Mouse (Mus musculus): ENCODE results near the gene Tnfrsf9. TPM values are rescaled to one million over a fixed set of nuclear protein-coding genes. Genes with fewer than 3 reads are reported as not detected.

Tnfrsf9 gene
- total and polyA plus RNA-seq, 3 experiments: 0.14 TPM; not detected in 2

- H3K4me3 ChIP-seq (ENCODE audit: control insufficient read depth in 1 of 2, insufficient read depth in 1 of 2, low read depth in 2 of 2, low read length in 2 of 2): no peak overlapping the region
- no peaks in the 10 kb centered on the region for H3K4me1 ChIP-seq (ENCODE audit: control insufficient read depth in 1 of 2, insufficient read depth in 2 of 2, low read length in 2 of 2)
- no peak overlapping the region for H3K9ac ChIP-seq (ENCODE audit: control insufficient read depth, low read depth, low read length, poor library complexity, severe bottlenecking)
- H3K36me3 ChIP-seq (ENCODE audit: control insufficient read depth in 1 of 2, insufficient read depth in 2 of 2, low read length in 2 of 2): no peaks in the 10 kb centered on the region
- TF ChIP-seq CHD1 (IDR thresholded peaks at IDR 0.05; ENCODE audit: low read depth, low read length) (no peak), MAX (IDR thresholded peaks at IDR 0.05; ENCODE audit: low read length) (no peak), JUND (IDR thresholded peaks at IDR 0.05; ENCODE audit: low read depth, low read length) (no peak), UBTF (IDR thresholded peaks at IDR 0.05; ENCODE audit: borderline replicate concordance, insufficient read depth, low read depth, low read length) (no peak), MEF2A (IDR thresholded peaks at IDR 0.05; ENCODE audit: extremely low read depth, insufficient replicate concordance, low read depth, low read length, poor library complexity, severe bottlenecking) (no peak), ELF1 (IDR thresholded peaks at IDR 0.05; ENCODE audit: low read depth, low read length) (no peak), TAL1 (IDR thresholded peaks at IDR 0.05; ENCODE audit: low read length) (no peak), RCOR1 (IDR thresholded peaks at IDR 0.05; ENCODE audit: low read depth, low read length) (no peak), RAD21 (IDR thresholded peaks at IDR 0.05; ENCODE audit: low read depth, low read length) (no peak), USF2 (IDR thresholded peaks at IDR 0.05; ENCODE audit: borderline replicate concordance in 1 of 2, insufficient read depth in 1 of 2, low read depth in 1 of 2, low read length in 2 of 2) (no peak), ZC3H11A (IDR thresholded peaks at IDR 0.05; ENCODE audit: low read depth, low read length) (no peak), ZKSCAN1 (IDR thresholded peaks at IDR 0.05; ENCODE audit: low read depth, low read length) (no peak), USF1 (IDR thresholded peaks at IDR 0.05; ENCODE audit: low read depth, low read length) (no peak), CTCF (IDR thresholded peaks at IDR 0.05 in 2 of 3, conservative IDR thresholded peaks at IDR 0.05 in 1 of 3; ENCODE audit: control insufficient read depth in 1 of 3, insufficient read depth in 1 of 3, low read depth in 2 of 3, low read length in 3 of 3, poor library complexity in 1 of 3, severe bottlenecking in 1 of 3) (no peak), HCFC1 (IDR thresholded peaks at IDR 0.05; ENCODE audit: low read depth, low read length) (no peak), MAFK (IDR thresholded peaks at IDR 0.05; ENCODE audit: borderline replicate concordance, low read depth, low read length) (no peak)
- H3K79me2 ChIP-seq (ENCODE audit: control insufficient read depth, insufficient read depth, low read length, poor library complexity): no peaks in the 10 kb centered on the region
- no peaks in the 10 kb centered on the region for H3K27me3 ChIP-seq (ENCODE audit: control insufficient read depth in 1 of 2, insufficient read depth in 2 of 2, low read length in 2 of 2)
- no peaks in the 10 kb centered on the region for H3K9me3 ChIP-seq (replicated peaks; ENCODE audit: insufficient read depth, low read length)
- no peak overlapping the region for H3K27ac ChIP-seq (ENCODE audit: control insufficient read depth, low read depth, low read length)
- DNase-seq (ENCODE audit: low read depth, low spot score): no peak
Measured at GRCm38 (mm10) chr4:150866069-150866468, 48.3 kb upstream of the Tnfrsf9 start.

- no peaks in the 10 kb centered on the region for H3K27me3 ChIP-seq (ENCODE audit: control insufficient read depth in 1 of 2, insufficient read depth in 2 of 2, low read length in 2 of 2)
Measured at GRCm38 (mm10) chr4:150866494-150866893, 47.9 kb upstream of the Tnfrsf9 start.

More at GRCm38 (mm10) chr4:150866494-150866893, 47.9 kb upstream of the Tnfrsf9 start:
- H3K79me2 ChIP-seq (ENCODE audit: control insufficient read depth, insufficient read depth, low read length, poor library complexity): no peaks in the 10 kb centered on the region
- no peak for DNase-seq (ENCODE audit: low read depth, low spot score)
- H3K36me3 ChIP-seq (ENCODE audit: control insufficient read depth in 1 of 2, insufficient read depth in 2 of 2, low read length in 2 of 2): no peaks in the 10 kb centered on the region
- H3K9me3 ChIP-seq (replicated peaks; ENCODE audit: insufficient read depth, low read length): no peaks in the 10 kb centered on the region
- no peak overlapping the region for H3K4me3 ChIP-seq (ENCODE audit: control insufficient read depth in 1 of 2, insufficient read depth in 1 of 2, low read depth in 2 of 2, low read length in 2 of 2)
- no peaks in the 10 kb centered on the region for H3K4me1 ChIP-seq (ENCODE audit: control insufficient read depth in 1 of 2, insufficient read depth in 2 of 2, low read length in 2 of 2)
- TF ChIP-seq MYB (IDR thresholded peaks at IDR 0.05; ENCODE audit: low read depth, low read length) (no peak), UBTF (IDR thresholded peaks at IDR 0.05; ENCODE audit: borderline replicate concordance, insufficient read depth, low read depth, low read length) (no peak), ETS1 (IDR thresholded peaks at IDR 0.05; ENCODE audit: low read depth, low read length) (no peak), MEF2A (IDR thresholded peaks at IDR 0.05; ENCODE audit: extremely low read depth, insufficient replicate concordance, low read depth, low read length, poor library complexity, severe bottlenecking) (no peak), ZMIZ1 (IDR thresholded peaks at IDR 0.05; ENCODE audit: low read depth, low read length) (no peak), ZNF384 (IDR thresholded peaks at IDR 0.05; ENCODE audit: low read depth, low read length) (no peak)
- no peak overlapping the region for H3K9ac ChIP-seq (ENCODE audit: control insufficient read depth, low read depth, low read length, poor library complexity, severe bottlenecking)
- H3K27ac ChIP-seq (ENCODE audit: control insufficient read depth, low read depth, low read length): no peak overlapping the region
